Mouse (Mus musculus) spleen, adult 2 months (tissue): ENCODE measurements at regions not wholly inside any gene's neighbourhood (a gene's known extent, or its start where the extent isn't known, plus 50 kb on each side); places are given as distances from the start of the nearest gene placed in this dataset.

Experiments
- DNase-seq, 2 experiments: peaks; one replicate each; pipeline versions ENCODE4 v3.0.0 to v3.0.0-alpha.2; 2012 to 2021; ENCODE audit warnings: low spot score in 2 of 2, low read depth in 1 of 2
- H3K27ac ChIP-seq: fragments of 200-500 bp; 2 replicates; pipeline ENCODE4 v1.5.1; 2012; ENCODE audit warnings: low read length, inconsistent platforms; ENCODE audit not compliant: insufficient read depth
- H3K27me3 ChIP-seq: fragments of 200-500 bp; 2 replicates; pipeline ENCODE4 v1.6.1; 2012; ENCODE audit warnings: mild to moderate bottlenecking, moderate library complexity, low read length, inconsistent platforms; ENCODE audit not compliant: control insufficient read depth, insufficient read depth
- H3K36me3 ChIP-seq: fragments of 200-500 bp; 2 replicates; pipeline ENCODE4 v1.6.1; 2012; ENCODE audit warnings: mild to moderate bottlenecking, low read length, inconsistent platforms; ENCODE audit not compliant: control insufficient read depth, insufficient read depth
- H3K4me1 ChIP-seq: fragments of 200-500 bp; 2 replicates; pipeline ENCODE4 v1.6.1; 2011; ENCODE audit warnings: inconsistent platforms; ENCODE audit not compliant: control insufficient read depth, insufficient read depth, insufficient read length
- H3K4me3 ChIP-seq: fragments of 200-500 bp; 2 replicates; pipeline ENCODE4 v1.5.1; 2011; ENCODE audit warnings: mild to moderate bottlenecking, inconsistent platforms; ENCODE audit not compliant: insufficient read depth, insufficient read length; ENCODE audit errors: extremely low read depth
- CTCF ChIP-seq: fragments of 200-500 bp; IDR thresholded peaks from 2 replicates; pipeline ENCODE4 v1.5.1; 2011; ENCODE audit warnings: mild to moderate bottlenecking, inconsistent platforms; ENCODE audit not compliant: insufficient read depth, insufficient read length, insufficient replicate concordance; ENCODE audit errors: extremely low read depth
- POLR2A ChIP-seq: fragments of 200-500 bp; IDR thresholded peaks from 2 replicates; pipeline ENCODE4 v1.6.1; 2011; ENCODE audit warnings: low read depth, low read length, inconsistent platforms
- WGBS: fragments of 180-500 bp; shearing (Covaris S2); methylation state at CpG from one replicate; pipeline ENCODE4 v1.1.7; 2018; 5-methylcytosine and 5-hydroxymethylcytosine counted together

DNA sequence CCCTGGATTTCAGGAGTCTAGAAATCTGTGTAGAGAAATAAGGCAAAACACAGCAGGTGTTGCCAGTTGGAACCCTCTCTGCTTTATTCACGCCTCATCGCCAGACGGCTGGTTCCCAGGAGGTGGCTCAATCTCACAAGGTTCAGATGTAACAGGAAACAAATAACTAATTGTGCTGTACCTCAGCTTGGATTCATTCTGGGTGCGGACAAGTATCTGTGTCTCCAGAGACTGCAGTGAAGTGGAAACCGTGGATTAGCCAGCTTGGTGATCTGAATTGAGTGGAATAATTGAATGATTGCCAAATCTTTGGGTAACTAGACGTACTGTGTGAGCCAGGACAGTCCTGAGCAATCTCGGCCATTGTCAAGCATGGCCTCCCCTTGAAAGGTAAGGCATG lies 145.4 kb upstream of the Nr4a3 start:
- H3K36me3 ChIP-seq: no peaks in the 10 kb centered on the region
- H3K4me1 ChIP-seq: no peaks in the 10 kb centered on the region
- no peak overlapping the region for H3K27ac ChIP-seq
- TF ChIP-seq POLR2A: no peak
- no peak for DNase-seq
- no peaks in the 10 kb centered on the region for H3K27me3 ChIP-seq
- 87% methylated on average over 7 of the region's 7 CpGs for WGBS
- H3K4me3 ChIP-seq: no peak overlapping the region

DNA sequence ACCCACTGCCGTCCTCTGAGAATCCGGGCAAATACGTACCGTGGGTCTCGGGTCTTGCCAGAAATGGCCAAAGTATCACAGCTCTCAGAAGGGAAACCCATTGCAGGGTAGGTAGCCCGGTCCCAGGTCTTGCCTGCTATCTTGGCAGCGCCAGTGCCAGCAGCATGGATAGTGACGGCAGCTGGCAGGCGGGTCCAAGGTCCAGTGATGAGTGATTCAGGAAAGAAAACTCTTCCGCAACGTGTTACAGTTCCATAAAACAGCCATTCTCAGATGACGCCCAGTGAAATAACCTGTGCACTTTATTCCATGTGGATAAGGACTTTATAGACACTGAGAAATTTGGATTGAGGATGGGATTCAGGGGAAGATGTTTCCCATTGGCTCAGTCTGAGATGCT lies 142.2 kb upstream of the Nr4a3 start:
- WGBS: 93% methylated on average over 12 of the region's 12 CpGs
- no peaks in the 10 kb centered on the region for H3K4me1 ChIP-seq
- TF ChIP-seq CTCF: no peak
- TF ChIP-seq POLR2A: no peak
- no peak overlapping the region for H3K4me3 ChIP-seq
- no peak for DNase-seq
- H3K36me3 ChIP-seq: no peaks in the 10 kb centered on the region
- H3K27ac ChIP-seq: no peak overlapping the region
- H3K27me3 ChIP-seq: no peaks in the 10 kb centered on the region

DNA sequence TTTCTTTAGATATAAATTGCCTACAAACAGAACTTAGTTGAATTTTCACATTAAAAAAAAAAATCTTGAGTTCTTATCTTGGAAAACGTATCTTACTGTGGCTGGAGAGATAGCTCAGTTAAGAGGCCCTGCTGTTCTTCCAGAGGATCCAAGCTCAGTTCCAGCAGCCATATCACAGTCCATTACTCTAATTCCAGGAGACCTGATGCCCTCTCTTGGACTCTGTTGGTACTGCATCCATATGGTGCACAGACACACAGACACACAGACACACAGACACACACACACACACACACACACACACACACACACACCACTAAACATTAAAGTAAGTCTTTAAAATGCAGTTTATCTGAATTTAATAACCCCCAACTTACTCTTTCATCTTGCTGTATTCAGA lies 132.7 kb upstream of the Nr4a3 start:
- Histone ChIP-seq H3K27ac (no peak overlapping the region), H3K27me3 (no peaks in the 10 kb centered on the region), H3K4me3 (no peak overlapping the region), H3K36me3 (no peaks in the 10 kb centered on the region), H3K4me1 (no peaks in the 10 kb centered on the region; the same call in 1 of the 2 replicates)
- TF ChIP-seq CTCF: no peak
- no peak for TF ChIP-seq POLR2A
- no peak for DNase-seq
- 86% methylated on average over 1 of the region's 1 CpGs for WGBS

DNA sequence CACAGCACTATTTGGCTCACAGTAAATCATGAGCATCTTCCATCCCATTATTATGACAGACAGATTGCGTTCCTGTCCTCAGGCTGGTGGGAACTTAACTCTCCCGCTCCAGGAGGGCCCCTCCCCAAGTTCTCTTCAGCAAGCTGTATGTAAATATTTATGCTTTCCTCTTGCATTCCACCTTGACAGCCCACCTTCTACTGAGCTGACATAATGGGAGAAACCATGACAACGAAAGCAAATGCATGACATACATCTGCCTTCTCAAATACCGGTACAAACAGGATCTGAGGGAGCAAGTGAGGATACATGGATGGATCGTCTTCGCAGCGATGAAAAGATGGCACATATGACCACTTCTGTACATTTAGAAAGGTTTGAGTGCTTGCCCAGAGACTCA lies 125.4 kb upstream of the Nr4a3 start:
- Histone ChIP-seq H3K27ac (no peak overlapping the region), H3K4me3 (no peak overlapping the region), H3K27me3 (no peaks in the 10 kb centered on the region), H3K4me1 (no peaks in the 10 kb centered on the region; the same call in 1 of the 2 replicates), H3K36me3 (no peaks in the 10 kb centered on the region)
- DNase-seq: no peak
- TF ChIP-seq POLR2A: no peak
- no peak for TF ChIP-seq CTCF
- 90% methylated on average over 7 of the region's 7 CpGs for WGBS

DNA sequence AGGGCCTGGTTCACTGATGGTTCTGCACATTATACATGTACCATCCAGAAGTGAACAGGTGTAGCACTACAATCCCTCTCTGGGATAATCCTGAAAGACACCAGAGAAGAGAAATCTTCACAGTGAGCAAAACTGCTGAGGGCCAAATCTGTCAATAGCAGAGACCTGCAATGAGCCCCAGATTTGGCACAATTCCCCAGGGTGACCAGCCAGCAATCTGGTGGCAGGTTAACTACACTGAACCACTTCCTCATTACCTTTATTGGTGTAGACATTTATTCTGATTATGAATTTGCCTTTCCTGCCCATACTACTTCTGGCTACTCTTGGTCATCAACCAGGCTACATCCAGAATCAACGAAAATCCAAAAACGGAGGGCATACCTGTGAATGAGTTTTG lies 113.5 kb upstream of the Nr4a3 start:
- no peak for DNase-seq
- Histone ChIP-seq H3K27ac (no peak overlapping the region), H3K27me3 (no peaks in the 10 kb centered on the region), H3K36me3 (no peaks in the 10 kb centered on the region), H3K4me3 (no peak overlapping the region), H3K4me1 (no peaks in the 10 kb centered on the region)
- WGBS: 83% methylated on average over 2 of the region's 2 CpGs
- TF ChIP-seq POLR2A (no peak), CTCF (no peak)

DNA sequence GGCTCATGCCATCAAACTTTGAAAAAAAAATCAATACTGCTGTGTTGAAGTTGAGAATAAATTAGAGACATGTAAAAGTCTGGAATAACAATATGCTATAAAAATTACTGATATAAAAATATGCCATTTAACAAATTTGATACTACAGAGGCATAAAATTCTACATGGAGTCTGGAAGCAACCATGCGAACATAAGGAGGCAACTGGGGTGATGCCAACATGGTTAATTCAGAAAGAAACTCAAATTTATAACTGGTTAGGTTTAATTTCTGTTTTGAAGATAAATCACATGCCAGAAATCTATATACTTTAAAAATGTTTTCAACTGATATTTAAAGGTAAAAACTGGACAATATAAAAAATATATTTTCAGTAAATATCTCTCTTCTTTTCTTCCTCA lies 111.4 kb upstream of the Nr4a3 start:
- no peaks in the 10 kb centered on the region for H3K4me1 ChIP-seq
- H3K27ac ChIP-seq: no peak overlapping the region
- WGBS: 87% methylated on average over 1 of the region's 1 CpGs
- DNase-seq: no peak
- no peaks in the 10 kb centered on the region for H3K27me3 ChIP-seq
- no peak overlapping the region for H3K4me3 ChIP-seq
- no peaks in the 10 kb centered on the region for H3K36me3 ChIP-seq
- no peak for TF ChIP-seq POLR2A
- TF ChIP-seq CTCF: no peak

DNA sequence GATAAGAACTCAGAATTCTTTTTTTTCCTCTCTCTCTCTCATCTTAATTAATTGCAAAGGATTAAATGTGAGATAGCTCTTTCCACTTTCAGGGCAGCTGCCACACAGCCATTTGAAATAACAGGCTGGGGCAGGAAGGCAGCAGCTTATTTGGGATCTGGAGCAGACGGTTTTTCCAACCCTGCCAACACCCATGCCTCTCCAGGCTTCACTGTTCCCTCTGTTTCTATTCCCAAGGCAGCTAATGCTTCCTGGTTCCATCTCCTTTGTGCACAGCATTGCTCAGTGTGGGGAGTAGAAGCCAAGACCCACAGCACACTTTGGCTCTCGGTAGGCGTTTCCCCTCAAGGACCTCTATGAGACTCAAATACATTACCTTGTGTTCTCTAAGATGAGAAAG lies 109.4 kb upstream of the Nr4a3 start:
- TF ChIP-seq CTCF (no peak), POLR2A (no peak)
- no peak overlapping the region for H3K27ac ChIP-seq

More for the DNA sequence above, 109.4 kb upstream of the Nr4a3 start:
- Histone ChIP-seq H3K4me3 (no peak overlapping the region), H3K4me1 (no peaks in the 10 kb centered on the region), H3K27me3 (no peaks in the 10 kb centered on the region), H3K36me3 (no peaks in the 10 kb centered on the region)
- DNase-seq: no peak
- WGBS: 93% methylated on average over 3 of the region's 3 CpGs
